Mouse (Mus musculus) heart, embryonic 12.5 days (tissue): Measurements from ENCODE around the gene Gm10073. TPM values are rescaled to one million over a fixed set of nuclear protein-coding genes. Genes with fewer than 3 reads are reported as not detected.
A peak's percentile ranks its signal among the peaks of the same experiment; 100 is the strongest.
"Not testable (repeated sequence)": the region's sequence is repeated elsewhere in the genome, so short reads cannot be mapped to it uniquely, and the experiment has no call there.

ENCODE experiments used
- ATAC-seq: fragments of 200-750 bp; cut with Nextera tagmentation; 2 replicates; pipeline ENCODE4 v1.8.0; 2017; ENCODE audit warnings: moderate TSS enrichment, moderate library complexity; ENCODE audit not compliant: insufficient number of reproducible peaks, low FRiP score
- H3K27ac ChIP-seq: fragments of 300-500 bp; sonication (generic); 2 replicates; pipeline ENCODE4 v1.5.1; 2016; ENCODE audit warnings: mild to moderate bottlenecking, moderate library complexity; ENCODE audit not compliant: poor library complexity, severe bottlenecking
- H3K27me3 ChIP-seq: fragments of 300-500 bp; sonication (generic); replicated peaks from 2 replicates; pipeline ENCODE4 v1.6.1; 2016; ENCODE audit warnings: mild to moderate bottlenecking, moderate library complexity
- H3K36me3 ChIP-seq: fragments of 300-500 bp; sonication (generic); 2 replicates; pipeline ENCODE4 v1.6.1; 2016; ENCODE audit warnings: mild to moderate bottlenecking, moderate library complexity
- H3K4me1 ChIP-seq: fragments of 300-500 bp; sonication (generic); replicated peaks from 2 replicates; pipeline ENCODE4 v1.6.1; 2016; ENCODE audit warnings: mild to moderate bottlenecking
- H3K4me2 ChIP-seq: fragments of 300-500 bp; sonication (generic); 2 replicates; pipeline ENCODE4 v1.6.1; 2016; ENCODE audit warnings: mild to moderate bottlenecking, moderate library complexity
- H3K4me3 ChIP-seq: fragments of 300-500 bp; sonication (generic); 2 replicates; pipeline ENCODE4 v1.5.1; 2016; ENCODE audit warnings: mild to moderate bottlenecking
- H3K9ac ChIP-seq: fragments of 300-500 bp; sonication (generic); 2 replicates; pipeline ENCODE4 v1.6.1; 2016; ENCODE audit warnings: mild to moderate bottlenecking, moderate library complexity
- H3K9me3 ChIP-seq: fragments of 300-500 bp; sonication (generic); replicated peaks from 2 replicates; pipeline ENCODE4 v1.6.1; 2016; ENCODE audit warnings: mild to moderate bottlenecking, moderate library complexity
- WGBS: fragments of 180-500 bp; shearing (Covaris S2); methylation state at CpG from one replicate; pipeline ENCODE4 v1.1.7; 2016; 5-methylcytosine and 5-hydroxymethylcytosine counted together
- polyA plus RNA-seq: library from polyadenylated mRNA; unstranded; fragments of >200 nt; fragmentation: Nextera tagmentation; extraction: Ambion mirVana; gene quantifications from 2 replicates; pipeline ENCODE4 v1.2.1, GENCODE M21; 2016

Gene Gm10073
- polyA plus RNA-seq, 1 experiment from 2014 or later, result 4.1 TPM

- 0 out of 2 replicates have a peak, but pooled peaks cover 2% of the 10 kb centered on the region for H3K4me1 ChIP-seq
- no peak overlapping the region for H3K4me2 ChIP-seq
- peaks cover 22% of the 10 kb centered on the region for H3K27me3 ChIP-seq
- no peak for ATAC-seq
- 67% methylated on average over 9 of the region's 9 CpGs for WGBS
- no peak overlapping the region for H3K9ac ChIP-seq
- H3K27ac ChIP-seq, result no peak overlapping the region
- H3K9me3 ChIP-seq, result no peaks in the 10 kb centered on the region
- no peaks in the 10 kb centered on the region for H3K36me3 ChIP-seq
- H3K4me3 ChIP-seq, result no peak overlapping the region
Measured at GRCm38 (mm10) chr8:106610958-106611640, 37.8 kb upstream of the Gm10073 start.

GRCm38 (mm10) chr8:106609076-106609903, 36.0 kb upstream of the Gm10073 start:
- 63% methylated on average over 7 of the region's 7 CpGs for WGBS
- no peak for ATAC-seq
- H3K27me3 ChIP-seq, result peaks cover 37% of the 10 kb centered on the region

GRCm38 (mm10) chr8:106608425-106608824, 35.2 kb upstream of the Gm10073 start:
- Histone ChIP-seq H3K27me3 (peaks cover 45% of the 10 kb centered on the region), H3K4me1 (peaks cover 9% of the 10 kb centered on the region), H3K9me3 (no peaks in the 10 kb centered on the region), H3K9ac (no peak overlapping the region), H3K4me2 (no peak overlapping the region), H3K27ac (no peak overlapping the region), H3K4me3 (no peak overlapping the region), H3K36me3 (no peaks in the 10 kb centered on the region)
- no peak for ATAC-seq
- 51% methylated on average over 3 of the region's 3 CpGs for WGBS

More at GRCm38 (mm10) chr8:106609076-106609903, 36.0 kb upstream of the Gm10073 start:
- no peak overlapping the region for H3K4me3 ChIP-seq
- no peak overlapping the region for H3K9ac ChIP-seq
- H3K4me2 ChIP-seq, result no peak overlapping the region
- no peaks in the 10 kb centered on the region for H3K36me3 ChIP-seq
- 0 out of 2 replicates have a peak, but pooled peaks cover 2% of the 10 kb centered on the region for H3K4me1 ChIP-seq
- no peaks in the 10 kb centered on the region for H3K9me3 ChIP-seq
- H3K27ac ChIP-seq, result no peak overlapping the region

- not testable (repeated sequence) for H3K4me3 ChIP-seq, H3K4me2 ChIP-seq, H3K9me3 ChIP-seq, H3K9ac ChIP-seq, ATAC-seq, H3K27ac ChIP-seq, H3K36me3 ChIP-seq
- WGBS, result 67% methylated on average over 4 of the region's 4 CpGs
- Histone ChIP-seq H3K4me1 (peaks cover 16% of the 10 kb centered on the region), H3K27me3 (peaks cover 52% of the 10 kb centered on the region)
Measured at GRCm38 (mm10) chr8:106607783-106608182, 34.5 kb upstream of the Gm10073 start.

- Histone ChIP-seq H3K4me2 (no peak overlapping the region), H3K9ac (no peak overlapping the region), H3K4me3 (no peak overlapping the region), H3K4me1 (peaks cover 17% of the 10 kb centered on the region), H3K27me3 (peaks cover 63% of the 10 kb centered on the region), H3K27ac (no peak overlapping the region), H3K9me3 (no peaks in the 10 kb centered on the region), H3K36me3 (no peaks in the 10 kb centered on the region)
- 22% methylated on average over 15 of the region's 15 CpGs for WGBS
- ATAC-seq, result no peak
Measured at GRCm38 (mm10) chr8:106606601-106607145, 33.4 kb upstream of the Gm10073 start.

- peaks cover 68% of the 10 kb centered on the region for H3K27me3 ChIP-seq
- no peak overlapping the region for H3K9ac ChIP-seq
- H3K36me3 ChIP-seq, result no peaks in the 10 kb centered on the region
- no peak overlapping the region for H3K4me3 ChIP-seq
- H3K4me1 ChIP-seq, result peaks cover 17% of the 10 kb centered on the region
- ATAC-seq, result no peak
- H3K9me3 ChIP-seq, result no peaks in the 10 kb centered on the region
- no peak overlapping the region for H3K27ac ChIP-seq
- H3K4me2 ChIP-seq, result no peak overlapping the region
- 24% methylated on average over 4 of the region's 4 CpGs for WGBS
Measured at GRCm38 (mm10) chr8:106606121-106606520, 32.9 kb upstream of the Gm10073 start.

GRCm38 (mm10) chr8:106605657-106606056, 32.4 kb upstream of the Gm10073 start:
- WGBS, result 50% methylated on average over 7 of the region's 7 CpGs
- no peak overlapping the region for H3K4me3 ChIP-seq
- H3K4me2 ChIP-seq, result no peak overlapping the region
- H3K27ac ChIP-seq, result no peak overlapping the region
- peaks cover 69% of the 10 kb centered on the region for H3K27me3 ChIP-seq
- H3K9ac ChIP-seq, result no peak overlapping the region
- H3K9me3 ChIP-seq, result no peaks in the 10 kb centered on the region
- H3K4me1 ChIP-seq, result peaks cover 17% of the 10 kb centered on the region
- no peak for ATAC-seq
- no peaks in the 10 kb centered on the region for H3K36me3 ChIP-seq

- peaks cover 17% of the 10 kb centered on the region for H3K4me1 ChIP-seq
- no peak for ATAC-seq
- under 1% methylated on average over 19 of the region's 19 CpGs for WGBS
- peak overlapping the region; percentile 49; the same call in 1 of the 2 replicates for H3K9ac ChIP-seq
- peak overlapping the region; percentile 93 for H3K4me2 ChIP-seq
- H3K36me3 ChIP-seq, result no peaks in the 10 kb centered on the region
- H3K4me3 ChIP-seq, result peak overlapping the region; percentile 53
- H3K9me3 ChIP-seq, result no peaks in the 10 kb centered on the region
- H3K27ac ChIP-seq, result no peak overlapping the region
- peaks cover 78% of the 10 kb centered on the region for H3K27me3 ChIP-seq
Measured at GRCm38 (mm10) chr8:106603933-106604332, 30.7 kb upstream of the Gm10073 start.

- Histone ChIP-seq H3K4me3 (peak within 1 kb of the TSS; percentile 53), H3K36me3 (no peaks in the 10 kb centered on the region), H3K27me3 (peaks cover 75% of the 10 kb centered on the region), H3K4me2 (peak within 1 kb of the TSS; percentile 93), H3K9ac (peak within 1 kb of the TSS; percentile 49; the same call in 1 of the 2 replicates), H3K27ac (no peak within 1 kb of the TSS), H3K4me1 (peaks cover 17% of the 10 kb centered on the region), H3K9me3 (no peaks in the 10 kb centered on the region)
- under 1% methylated on average over 53 of the region's 53 CpGs for WGBS
- peak; percentile 42; the same call in 1 of the 2 replicates for ATAC-seq
Measured at GRCm38 (mm10) chr8:106603131-106603819, 30.0 kb upstream of the Gm10073 start, which contains the start of gene Cdh1. Cdh1 (plus strand) TSS chr8:106603351.

- no peaks in the 10 kb centered on the region for H3K9me3 ChIP-seq
- no peak overlapping the region for H3K9ac ChIP-seq
- WGBS, result 32% methylated on average over 7 of the region's 7 CpGs
- ATAC-seq, result no peak
- H3K36me3 ChIP-seq, result no peaks in the 10 kb centered on the region
- H3K4me1 ChIP-seq, result peaks cover 15% of the 10 kb centered on the region
- peaks cover 47% of the 10 kb centered on the region for H3K27me3 ChIP-seq
- H3K27ac ChIP-seq, result no peak overlapping the region
- no peak overlapping the region for H3K4me3 ChIP-seq
- H3K4me2 ChIP-seq, result no peak overlapping the region
Measured at GRCm38 (mm10) chr8:106599265-106599979, 26.2 kb upstream of the Gm10073 start.
